24 mouse cellular contexts compared by ENCODE assay signal in genomic region chr11:21009505-21009904, GRCm38 (mm10).
A peak's percentile ranks its signal among the peaks of the same experiment; 100 is the strongest.
DNase-seq lines count a peak whose midpoint lies in the region; ATAC-seq and TF ChIP-seq lines count a peak whose summit lies in the region.
"Had no signal": no experiment of that assay in that cellular context is flagged by ENCODE, and none has a peak within 500 bp of the region (broad histone marks: within the 10 kb centered on the region; RNA-seq: fewer than 3 reads in every experiment).

No protein-coding gene starts in this region.

- H3K27ac ChIP-seq in liver, adult 2 months (replicated peaks; ENCODE audit: insufficient read depth, low read depth, low read length) = 0 out of 2 replicates have a peak overlapping the region, but pooled peaks have one; percentile 2
- H3K27ac ChIP-seq in liver, postnatal 0 days (ENCODE audit: low read depth) = no peak overlapping the region
- no peak overlapping the region for H3K27ac ChIP-seq in limb, embryonic 10.5 days
- H3K27ac ChIP-seq in forebrain, embryonic 16.5 days (ENCODE audit: low read length) = no peak overlapping the region
- no peak overlapping the region for H3K27ac ChIP-seq in hindbrain, postnatal 0 days
- H3K27ac ChIP-seq: embryonic facial prominence, embryonic 13.5 days; embryonic facial prominence, embryonic 15.5 days; forebrain, embryonic 10.5 days; forebrain, embryonic 12.5 days had no signal

- H3K4me3 ChIP-seq in liver, adult 2 months (ENCODE audit: insufficient read depth, low read depth, low read length) = no peak overlapping the region
- no peak overlapping the region for H3K4me3 ChIP-seq in liver, postnatal 0 days (ENCODE audit: low read depth, low read length)
- H3K4me3 ChIP-seq in limb, embryonic 10.5 days = no peak overlapping the region
- H3K4me3 ChIP-seq in forebrain, embryonic 16.5 days (replicated peaks; ENCODE audit: low read length) = no peak overlapping the region
- no peak overlapping the region for H3K4me3 ChIP-seq in hindbrain, postnatal 0 days (ENCODE audit: low read length)
- H3K4me3 ChIP-seq: embryonic facial prominence, embryonic 13.5 days; embryonic facial prominence, embryonic 15.5 days; erythroblast, embryonic 14.5 days; forebrain, embryonic 10.5 days; forebrain, embryonic 12.5 days had no signal

- H3K4me2 ChIP-seq in liver, postnatal 0 days (ENCODE audit: low read depth, low read length) = no peak overlapping the region
- H3K4me2 ChIP-seq in forebrain, embryonic 16.5 days (ENCODE audit: low read length) = no peak overlapping the region
- H3K4me2 ChIP-seq in hindbrain, postnatal 0 days (ENCODE audit: low read depth, low read length) = no peak overlapping the region
- H3K4me2 ChIP-seq: embryonic facial prominence, embryonic 13.5 days; embryonic facial prominence, embryonic 15.5 days; forebrain, embryonic 12.5 days had no signal

- ATAC-seq in liver, postnatal 0 days = no peak
- peak; percentile 55 for ATAC-seq in granulocyte monocyte progenitor cell, adult 5-6 weeks (replicated peaks; ENCODE audit: poor library complexity, severe bottlenecking)
- ATAC-seq in megakaryocyte, adult 5-6 weeks (ENCODE audit: poor library complexity, severe bottlenecking) = peak; percentile 64
- ATAC-seq in forebrain, embryonic 16.5 days = no peak
- no peak for ATAC-seq in hindbrain, postnatal 0 days
- ATAC-seq: forebrain, embryonic 14.5 days had no signal

- no peak for TF ChIP-seq CTCF in liver, adult 2 months (IDR thresholded peaks at IDR 0.05; ENCODE audit: low read depth, low read length)
- no peak for TF ChIP-seq CTCF in liver, postnatal 0 days (IDR thresholded peaks at IDR 0.05; ENCODE audit: low read depth)
- TF ChIP-seq CTCF in hindbrain, postnatal 0 days (IDR thresholded peaks at IDR 0.05; ENCODE audit: low read depth) = no peak

- TF ChIP-seq EP300 in liver, postnatal 0 days (IDR thresholded peaks at IDR 0.05; ENCODE audit: low read depth) = no peak

- no peaks in the 10 kb centered on the region for H3K27me3 ChIP-seq in liver, adult 2 months (ENCODE audit: control insufficient read depth, insufficient read depth, low read length)
- no peaks in the 10 kb centered on the region for H3K27me3 ChIP-seq in liver, postnatal 0 days (ENCODE audit: insufficient read depth, low read length)
- no peaks in the 10 kb centered on the region for H3K27me3 ChIP-seq in limb, embryonic 10.5 days (ENCODE audit: low read depth, poor library complexity, severe bottlenecking)
- H3K27me3 ChIP-seq in forebrain, embryonic 16.5 days (replicated peaks; ENCODE audit: control insufficient read depth, insufficient read depth, low read length) = no peaks in the 10 kb centered on the region
- H3K27me3 ChIP-seq in hindbrain, postnatal 0 days (ENCODE audit: insufficient read depth, low read length) = no peaks in the 10 kb centered on the region
- H3K27me3 ChIP-seq: embryonic facial prominence, embryonic 13.5 days; embryonic facial prominence, embryonic 15.5 days; forebrain, embryonic 12.5 days had no signal

- H3K36me3 ChIP-seq in liver, adult 2 months (ENCODE audit: control insufficient read depth, insufficient read depth, low read length) = no peaks in the 10 kb centered on the region
- no peaks in the 10 kb centered on the region for H3K36me3 ChIP-seq in liver, postnatal 0 days (replicated peaks; ENCODE audit: insufficient read depth, low read length)
- no peaks in the 10 kb centered on the region for H3K36me3 ChIP-seq in limb, embryonic 10.5 days
- no peaks in the 10 kb centered on the region for H3K36me3 ChIP-seq in forebrain, embryonic 16.5 days (ENCODE audit: control insufficient read depth, insufficient read depth)
- no peaks in the 10 kb centered on the region for H3K36me3 ChIP-seq in hindbrain, postnatal 0 days (ENCODE audit: insufficient read depth, low read length)
- H3K36me3 ChIP-seq: embryonic facial prominence, embryonic 13.5 days; embryonic facial prominence, embryonic 15.5 days; forebrain, embryonic 10.5 days; forebrain, embryonic 12.5 days had no signal

- 0 out of 2 replicates have a peak, but pooled peaks cover 2% of the 10 kb centered on the region for H3K4me1 ChIP-seq in liver, adult 2 months (ENCODE audit: control insufficient read depth, insufficient read depth, low read length)
- 0 out of 2 replicates have a peak, but pooled peaks cover 4% of the 10 kb centered on the region for H3K4me1 ChIP-seq in liver, postnatal 0 days (ENCODE audit: insufficient read depth)
- H3K4me1 ChIP-seq in limb, embryonic 10.5 days = no peaks in the 10 kb centered on the region
- peaks cover 8% of the 10 kb centered on the region for H3K4me1 ChIP-seq in forebrain, embryonic 16.5 days (replicated peaks; ENCODE audit: control insufficient read depth, insufficient read depth, low read length)
- no peaks in the 10 kb centered on the region for H3K4me1 ChIP-seq in hindbrain, postnatal 0 days (ENCODE audit: insufficient read depth, low read length)

- H3K79me2 ChIP-seq in liver, adult 2 months (ENCODE audit: control insufficient read depth, insufficient read depth, low read length) = no peaks in the 10 kb centered on the region

- H3K9me3 ChIP-seq in liver, postnatal 0 days (ENCODE audit: low read length) = no peaks in the 10 kb centered on the region
- no peaks in the 10 kb centered on the region for H3K9me3 ChIP-seq in limb, embryonic 10.5 days (replicated peaks)
- H3K9me3 ChIP-seq in forebrain, embryonic 16.5 days (ENCODE audit: control insufficient read depth, low read length) = no peaks in the 10 kb centered on the region
- H3K9me3 ChIP-seq in hindbrain, postnatal 0 days (ENCODE audit: low read length) = no peaks in the 10 kb centered on the region
- H3K9me3 ChIP-seq: embryonic facial prominence, embryonic 13.5 days; embryonic facial prominence, embryonic 15.5 days; forebrain, embryonic 10.5 days; forebrain, embryonic 12.5 days had no signal

- DNase-seq in liver, adult 2 months (ENCODE audit: extremely low read depth, low read depth, low spot score) = peak; percentile 33
- no peak for DNase-seq in liver, postnatal 0 days
- peak; percentile 28 for DNase-seq in limb, embryonic 10.5 days (ENCODE audit: low spot score)
- DNase-seq in natural killer cell, adult 2 months (ENCODE audit: low spot score in 2 of 2) = no peak
- DNase-seq in hindbrain, postnatal 0 days (ENCODE audit: low spot score) = no peak
- DNase-seq: adrenal gland, adult 2 months; adrenal gland, postnatal 10 days; adrenal gland, postnatal 25 days; cerebellum, adult 11 months; cerebellum, adult 18-20 months; cerebellum, adult 8-10 months; cerebellum, adult 9-11 months; cerebellum, postnatal 14 days; cerebellum, postnatal 36 days; embryo, embryonic 11 days had no signal

- TF ChIP-seq POLR2A in liver, adult 2 months (IDR thresholded peaks at IDR 0.05; ENCODE audit: extremely low read depth, insufficient read depth, low read length) = no peak

- H3K9ac ChIP-seq in liver, adult 2 months (ENCODE audit: low read depth, low read length) = no peak overlapping the region
- H3K9ac ChIP-seq in liver, postnatal 0 days (replicated peaks) = no peak overlapping the region
- no peak overlapping the region for H3K9ac ChIP-seq in forebrain, embryonic 16.5 days (replicated peaks; ENCODE audit: low read depth, low read length)
- no peak overlapping the region for H3K9ac ChIP-seq in hindbrain, postnatal 0 days (replicated peaks; ENCODE audit: low read length)
- H3K9ac ChIP-seq: embryonic facial prominence, embryonic 13.5 days; embryonic facial prominence, embryonic 15.5 days; forebrain, embryonic 12.5 days had no signal

- WGBS in liver, adult 2 months = 59% methylated on average over 3 of the region's 3 CpGs
- 45% methylated on average over 3 of the region's 3 CpGs for WGBS in liver, postnatal 0 days (ENCODE audit: insufficient replicate concordance)
- WGBS in limb, embryonic 10.5 days = 72% methylated on average over 3 of the region's 3 CpGs
- 86% methylated on average over 3 of the region's 3 CpGs for WGBS in forebrain, embryonic 16.5 days
- WGBS in hindbrain, postnatal 0 days = 81% methylated on average over 3 of the region's 3 CpGs

Comparison
In these comparisons a context has a peak if more than half of its experiments do, and no peak if none do; other contexts are left out.
1. DNase-seq: peak in liver, adult 2 months (single experiment) and limb, embryonic 10.5 days (single experiment); none in liver, postnatal 0 days (single experiment), natural killer cell, adult 2 months (0 of 2) and hindbrain, postnatal 0 days (single experiment).
2. ATAC-seq: peak in granulocyte monocyte progenitor cell, adult 5-6 weeks (single experiment) and megakaryocyte, adult 5-6 weeks (single experiment); none in liver, postnatal 0 days (single experiment), forebrain, embryonic 16.5 days (single experiment) and hindbrain, postnatal 0 days (single experiment).